In the genomic region with DNA sequence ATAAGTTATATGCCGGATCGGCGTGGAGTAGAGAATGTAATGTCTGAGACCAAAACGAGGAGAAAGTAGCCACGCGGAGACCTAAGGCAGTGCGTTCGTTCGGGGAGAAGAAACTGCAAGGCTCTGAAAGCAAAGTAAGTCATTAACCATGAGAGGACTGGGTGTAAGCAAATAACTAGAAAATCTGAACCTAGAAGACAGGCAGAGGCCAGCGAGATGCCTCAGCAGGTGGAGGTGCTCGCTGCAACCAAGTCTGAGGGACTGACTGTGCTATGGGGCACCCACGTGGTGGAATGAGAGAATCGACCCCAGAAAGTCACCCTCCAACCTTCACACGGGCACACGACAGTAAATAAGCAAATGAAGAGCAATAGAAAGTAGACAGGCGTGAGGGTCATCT, we compare ENCODE assay signal across 19 mouse cellular contexts. TPM values are rescaled to one million over a fixed set of nuclear protein-coding genes. Genes with fewer than 3 reads are reported as not detected.
"Had no signal": no experiment of that assay in that cellular context is flagged by ENCODE, and none has a peak within 500 bp of the region (broad histone marks: within the 10 kb centered on the region; RNA-seq: fewer than 3 reads in every experiment).

No protein-coding gene starts in this region.

- H3K4me2 ChIP-seq: limb, embryonic 12.5 days; liver, embryonic 13.5 days; lung, embryonic 15.5 days; midbrain, embryonic 11.5 days; midbrain, embryonic 15.5 days; neural tube, embryonic 13.5 days had no signal

- H3K27ac ChIP-seq: limb, embryonic 12.5 days; liver, embryonic 13.5 days; lung, embryonic 15.5 days; macrophage; midbrain, embryonic 15.5 days; neural tube, embryonic 13.5 days had no signal

- H3K9me3 ChIP-seq: limb, embryonic 12.5 days; liver, embryonic 13.5 days; lung, embryonic 15.5 days; megakaryocyte, embryonic 14.5 days; midbrain, embryonic 15.5 days; neural tube, embryonic 13.5 days had no signal

- H3K4me3 ChIP-seq: limb, embryonic 12.5 days; liver, embryonic 13.5 days; lung, embryonic 15.5 days; megakaryocyte, embryonic 14.5 days; midbrain, embryonic 15.5 days; neural tube, embryonic 13.5 days had no signal

- H3K9ac ChIP-seq: limb, embryonic 12.5 days; liver, embryonic 13.5 days; liver, postnatal 0 days; lung, embryonic 15.5 days; midbrain, embryonic 15.5 days; neural tube, embryonic 13.5 days had no signal

- ATAC-seq: hindbrain, embryonic 16.5 days; liver, postnatal 0 days; midbrain, embryonic 15.5 days had no signal

- DNase-seq: layer of hippocampus, adult 9-11 months; layer of hippocampus, postnatal 36 days; liver; liver, embryonic 13.5 days; liver, postnatal 0 days; lung, postnatal 14 days; retina, postnatal 1 day; right cerebral cortex, postnatal 4 days; spleen, adult 18-20 months; thymus, adult 18-20 months; thymus, postnatal 14 days had no signal

- H3K36me3 ChIP-seq: limb, embryonic 12.5 days; liver, embryonic 13.5 days; lung, embryonic 15.5 days; midbrain, embryonic 15.5 days; neural tube, embryonic 13.5 days had no signal

- H3K27me3 ChIP-seq: limb, embryonic 12.5 days; liver, embryonic 13.5 days; lung, embryonic 15.5 days; neural tube, embryonic 13.5 days had no signal

RNA-seq across cellular contexts. Expression of gene Cpn1, which starts 43.3 kb away (rescaled TPM):
- polyA plus RNA-seq: macrophage had no signal
